Mouse (Mus musculus) lung, embryonic 16.5 days (tissue): Measurements from ENCODE around the gene Rabgef1. TPM values are rescaled to one million over a fixed set of nuclear protein-coding genes. Genes with fewer than 3 reads are reported as not detected.

Experiments
- polyA plus RNA-seq: library from polyadenylated mRNA; unstranded; fragments of >200 nt; fragmentation: Nextera tagmentation; extraction: Ambion mirVana; gene quantifications from 2 replicates; pipeline ENCODE4 v1.2.1, GENCODE M21; 2015

Rabgef1 gene
- polyA plus RNA-seq, 1 experiment from 2014 or later = 31.1 TPM

Other genes with a start within 250 kb of the Rabgef1 start
- 18.8 and 19.2 TPM in 2 replicates for gene Vkorc1l1, start 229.8 kb upstream of the Rabgef1 start, polyA plus RNA-seq
- 65.0 and 67.4 TPM in 2 replicates for gene Gusb, start 168.7 kb upstream of the Rabgef1 start, polyA plus RNA-seq
- gene Asl, start 142.6 kb upstream of the Rabgef1 start, polyA plus RNA-seq = 26.1 and 31.2 TPM in 2 replicates
- 37.0 and 41.3 TPM in 2 replicates for gene Crcp, start 142.5 kb upstream of the Rabgef1 start, polyA plus RNA-seq
- 56.2 and 58.1 TPM in 2 replicates for gene Tpst1, start 98.5 kb upstream of the Rabgef1 start, polyA plus RNA-seq
- 5.5 and 6.1 TPM in 2 replicates for gene Kctd7, start 26.9 kb upstream of the Rabgef1 start, polyA plus RNA-seq
- gene Tmem248, start 45.3 kb downstream of the Rabgef1 start, polyA plus RNA-seq = 31.5 and 36.3 TPM in 2 replicates
- 68.1 and 70.8 TPM in 2 replicates for gene Sbds, start 83.7 kb downstream of the Rabgef1 start, polyA plus RNA-seq
- 21.6 and 24.8 TPM in 2 replicates for gene Tyw1, start 83.8 kb downstream of the Rabgef1 start, polyA plus RNA-seq
- 0.34 TPM in 1 of 2 replicates, not detected in the other for gene Caln1, start 197.7 kb downstream of the Rabgef1 start, polyA plus RNA-seq
- gene A330070K13Rik, start 212.8 kb downstream of the Rabgef1 start, polyA plus RNA-seq = not detected in 2 replicates